Mouse (Mus musculus) lung, adult 2 months (tissue): ENCODE data around the gene Copg2.

ENCODE experiments used
- CTCF ChIP-seq: fragments of 200-500 bp; IDR thresholded peaks from 2 replicates; pipeline ENCODE4 v1.5.1; 2011; ENCODE audit warnings: mild to moderate bottlenecking, low read length, control low read depth; ENCODE audit not compliant: insufficient read depth
- POLR2A ChIP-seq: fragments of 200-500 bp; IDR thresholded peaks from 2 replicates; pipeline ENCODE4 v1.6.1; 2011; ENCODE audit warnings: low read depth, mild to moderate bottlenecking, control low read depth, low read length, borderline replicate concordance; ENCODE audit errors: extremely low read depth

DNA sequence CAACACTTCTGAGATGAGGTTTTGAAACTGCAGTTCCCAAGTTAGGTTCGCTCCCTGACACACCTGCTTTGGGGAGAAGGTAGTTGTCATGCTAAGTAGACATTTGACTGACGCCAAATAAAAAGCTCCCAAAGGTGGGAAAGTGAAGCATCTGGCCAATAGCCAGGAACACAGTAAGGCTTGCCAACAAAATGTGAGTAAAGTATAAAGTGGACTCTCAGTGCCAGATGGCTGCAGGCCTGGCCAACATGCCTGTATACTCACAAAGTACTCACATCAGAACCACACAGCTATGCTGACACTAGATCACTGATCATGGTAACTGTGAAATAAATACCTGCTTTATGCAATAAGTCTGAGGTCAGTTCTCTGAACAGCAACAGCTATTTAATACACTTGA, 46.8 kb downstream of the Copg2 start:
- TF ChIP-seq POLR2A (no peak), CTCF (no peak)
